In the genomic region with DNA sequence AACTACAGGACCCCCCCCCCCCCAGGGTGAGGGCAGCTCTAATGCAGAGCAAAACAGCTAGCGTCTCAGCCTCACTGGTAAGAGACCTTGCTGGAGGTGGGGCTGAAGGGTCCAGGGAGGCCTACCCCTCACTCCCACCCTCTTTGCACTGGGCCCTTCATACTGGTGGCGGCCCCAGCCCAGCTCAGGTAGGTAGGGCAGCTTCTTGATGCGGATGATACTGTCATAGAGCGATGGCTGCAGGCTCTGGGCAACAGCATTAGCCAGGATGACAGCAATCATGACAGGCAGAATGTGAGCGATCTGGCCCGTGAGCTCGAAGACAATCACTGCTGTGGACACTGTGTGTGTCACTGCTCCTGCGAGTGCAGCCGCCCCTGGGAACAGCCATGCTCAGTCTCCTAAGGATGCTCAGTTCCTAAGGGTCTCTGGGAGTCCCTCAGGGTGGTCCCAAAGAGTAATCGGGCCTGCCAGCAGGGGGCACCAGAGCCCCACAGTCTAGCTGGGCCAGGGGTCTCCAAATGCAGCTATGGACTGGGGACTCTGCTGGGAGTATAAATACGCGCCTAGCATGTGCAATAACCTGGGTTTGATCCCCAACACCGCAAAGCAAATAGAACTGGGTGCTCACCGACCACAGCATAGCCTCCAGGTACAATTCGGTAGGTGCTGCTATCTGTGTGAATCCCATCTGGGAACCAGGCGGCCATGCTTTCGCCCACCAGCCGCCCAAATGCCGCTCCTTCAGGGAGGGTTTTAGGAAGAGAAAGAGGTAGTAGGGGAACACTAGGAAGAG, we compare ENCODE assay signal across 10 mouse cellular contexts. TPM values are rescaled to one million over a fixed set of nuclear protein-coding genes. Genes with fewer than 3 reads are reported as not detected.
DNase-seq lines count a peak whose midpoint lies in the region; ATAC-seq and TF ChIP-seq lines count a peak whose summit lies in the region.
"Had no signal": no experiment of that assay in that cellular context is flagged by ENCODE, and none has a peak within 500 bp of the region (broad histone marks: within the 10 kb centered on the region; RNA-seq: fewer than 3 reads in every experiment).

No protein-coding gene starts in this region.

- no peak overlapping the region for H3K9ac ChIP-seq in heart, adult 2 months (ENCODE audit: low read depth, low read length)
- H3K9ac ChIP-seq in heart, embryonic 12.5 days = no peak overlapping the region
- no peak overlapping the region for H3K9ac ChIP-seq in neural tube, embryonic 14.5 days (replicated peaks; ENCODE audit: low read depth, low read length)
- H3K9ac ChIP-seq: liver, embryonic 15.5 days had no signal

- no peaks in the 10 kb centered on the region for H3K79me2 ChIP-seq in heart, adult 2 months (replicated peaks; ENCODE audit: control insufficient read depth, insufficient read depth, low read length)
- H3K79me2 ChIP-seq in C2C12 (ENCODE audit: control insufficient read depth, insufficient read depth) = no peaks in the 10 kb centered on the region

- no peaks in the 10 kb centered on the region for H3K4me1 ChIP-seq in heart, adult 2 months (ENCODE audit: control insufficient read depth, insufficient read depth, low read length)
- peaks cover 20% of the 10 kb centered on the region for H3K4me1 ChIP-seq in heart, embryonic 12.5 days (replicated peaks)
- peaks cover 9% of the 10 kb centered on the region for H3K4me1 ChIP-seq in neural tube, embryonic 14.5 days (ENCODE audit: control insufficient read depth, insufficient read depth, low read length)

- WGBS in heart, adult 2 months = 77% methylated on average over 19 of the region's 19 CpGs
- WGBS in heart, embryonic 12.5 days = 70% methylated on average over 19 of the region's 19 CpGs
- 69% methylated on average over 19 of the region's 19 CpGs for WGBS in neural tube, embryonic 14.5 days

- H3K36me3 ChIP-seq in heart, adult 2 months (ENCODE audit: control insufficient read depth, insufficient read depth, low read length) = no peaks in the 10 kb centered on the region
- H3K36me3 ChIP-seq in heart, embryonic 12.5 days = peaks cover 48% of the 10 kb centered on the region
- H3K36me3 ChIP-seq in C2C12 (ENCODE audit: control insufficient read depth, insufficient read depth) = no peaks in the 10 kb centered on the region
- H3K36me3 ChIP-seq in neural tube, embryonic 14.5 days (ENCODE audit: control insufficient read depth, insufficient read depth, low read length) = peaks cover 34% of the 10 kb centered on the region

- DNase-seq in heart, adult 2 months = peak in 1 of 2 experiments; percentile 58
- peak; percentile 79 for DNase-seq in embryo, embryonic 9.5 days (ENCODE audit: extremely low spot score)
- DNase-seq in kidney, postnatal 4 days = peak; percentile 71 to 72
- no peak for DNase-seq in gastrocnemius, postnatal 36 days
- DNase-seq in gastrocnemius, postnatal 4 days (ENCODE audit: low spot score in 2 of 2) = no peak

- H3K4me2 ChIP-seq in heart, embryonic 12.5 days = no peak overlapping the region
- no peak overlapping the region for H3K4me2 ChIP-seq in neural tube, embryonic 14.5 days (ENCODE audit: low read depth, low read length)
- H3K4me2 ChIP-seq: liver, embryonic 15.5 days had no signal

- peak; percentile 81 for TF ChIP-seq CTCF in heart, adult 2 months (IDR thresholded peaks at IDR 0.05)
- peak; percentile 21 for TF ChIP-seq CTCF in C2C12 (IDR thresholded peaks at IDR 0.05; ENCODE audit: control insufficient read depth, insufficient read depth, insufficient read length)

- H3ac ChIP-seq in C2C12 (ENCODE audit: control insufficient read depth, insufficient read length, low read depth) = no peak overlapping the region

- no peak for TF ChIP-seq EP300 in heart, adult 2 months (IDR thresholded peaks at IDR 0.05; ENCODE audit: insufficient read depth, low read depth, low read length)

- H3K27ac ChIP-seq in heart, adult 2 months = no peak overlapping the region
- no peak overlapping the region for H3K27ac ChIP-seq in heart, embryonic 12.5 days (ENCODE audit: poor library complexity, severe bottlenecking)
- no peak overlapping the region for H3K27ac ChIP-seq in neural tube, embryonic 14.5 days (ENCODE audit: low read depth, low read length)

- H3K4me3 ChIP-seq in heart, adult 2 months = no peak overlapping the region
- H3K4me3 ChIP-seq in heart, embryonic 12.5 days = no peak overlapping the region
- H3K4me3 ChIP-seq in C2C12 (ENCODE audit: insufficient read depth, poor library complexity, severe bottlenecking) = no peak overlapping the region
- no peak overlapping the region for H3K4me3 ChIP-seq in neural tube, embryonic 14.5 days (ENCODE audit: low read depth, low read length)
- H3K4me3 ChIP-seq: erythroblast, embryonic 14.5 days; liver, embryonic 15.5 days had no signal

- no peak for ATAC-seq in heart, embryonic 12.5 days (ENCODE audit: insufficient number of reproducible peaks, low FRiP score)
- ATAC-seq in neural tube, embryonic 14.5 days (ENCODE audit: low read depth) = peak; percentile 58; the same call in 1 of the 2 replicates

- H3K79me3 ChIP-seq in C2C12 (ENCODE audit: low read depth) = no peaks in the 10 kb centered on the region

- no peaks in the 10 kb centered on the region for H3K27me3 ChIP-seq in heart, adult 2 months (ENCODE audit: control insufficient read depth, insufficient read depth, low read length)
- H3K27me3 ChIP-seq in heart, embryonic 12.5 days (replicated peaks) = no peaks in the 10 kb centered on the region
- H3K27me3 ChIP-seq in C2C12 (ENCODE audit: control insufficient read depth, insufficient read depth, insufficient read length) = no peaks in the 10 kb centered on the region
- no peaks in the 10 kb centered on the region for H3K27me3 ChIP-seq in neural tube, embryonic 14.5 days (ENCODE audit: control insufficient read depth, insufficient read depth, low read length)
- H3K27me3 ChIP-seq: liver, embryonic 15.5 days had no signal

- no peaks in the 10 kb centered on the region for H3K9me3 ChIP-seq in heart, embryonic 12.5 days (replicated peaks)
- no peaks in the 10 kb centered on the region for H3K9me3 ChIP-seq in neural tube, embryonic 14.5 days (ENCODE audit: control insufficient read depth, low read length)
- H3K9me3 ChIP-seq: liver, embryonic 15.5 days had no signal

- TF ChIP-seq POLR2A in heart, adult 2 months (IDR thresholded peaks at IDR 0.05; ENCODE audit: insufficient read depth, low read depth, low read length) = no peak

- intact Hi-C loops in heart, adult 2 months (cut with DNase I) = loop anchor here (2.0 kb wide), 1 partner anchor 56 kb away; no protein-coding TSS in a partner anchor
- intact Hi-C loops in gastrocnemius, postnatal 36 days (cut with DNase I) = no loop called here

TF ChIP-seq in C2C12, 6 proteins besides CTCF, POLR2A, EP300 and RAD21:
- TF ChIP-seq USF1 (IDR thresholded peaks at IDR 0.05; ENCODE audit: low read depth) (no peak), MYOD1 (IDR thresholded peaks at IDR 0.05; ENCODE audit: control insufficient read depth, insufficient read length, low read depth) (no peak)
TF ChIP-seq in C2C12: peak in this region for 0.

RNA-seq across cellular contexts. Expression of a gene that starts 8.3 kb away (rescaled TPM):
- total RNA-seq in heart, adult 2 months (2021) = 1 to 10 TPM; 9.0 TPM
- 11.8 and 12.6 TPM in 2 replicates for polyA plus RNA-seq in heart, adult 2 months (2012; rRNA removed)
- polyA plus RNA-seq in heart, embryonic 12.5 days (2016; fragmentation: Nextera tagmentation; extraction: Ambion mirVana) = 45.0 and 50.5 TPM in 2 replicates
- polyA plus RNA-seq in C2C12 (2012; fragmentation: generic; extraction: Trizol) = 104 TPM
- 91.4 and 100 TPM in 2 replicates for polyA plus RNA-seq in neural tube, embryonic 14.5 days (2014; fragmentation: Nextera tagmentation; extraction: Ambion mirVana)
- 1 to 10 TPM; 7.7 to 9.3 TPM for total RNA-seq in gastrocnemius, postnatal 36 days (2021)
- 10 to 100 TPM; 20.1 to 20.6 TPM for total RNA-seq in gastrocnemius, postnatal 4 days (2021)

RNA-seq across cellular contexts. Expression of a gene that starts 8.4 kb away (rescaled TPM):
- 1 to 10 TPM; 1.3 to 1.8 TPM for total RNA-seq in heart, adult 2 months (2021)
- polyA plus RNA-seq in heart, adult 2 months (2012; rRNA removed) = 5.9 and 8.0 TPM in 2 replicates
- 6.2 and 7.0 TPM in 2 replicates for polyA plus RNA-seq in heart, embryonic 12.5 days (2016; fragmentation: Nextera tagmentation; extraction: Ambion mirVana)
- polyA plus RNA-seq in C2C12 (2012; fragmentation: generic; extraction: Trizol) = 5.8 TPM
- 30.7 and 31.3 TPM in 2 replicates for polyA plus RNA-seq in neural tube, embryonic 14.5 days (2014; fragmentation: Nextera tagmentation; extraction: Ambion mirVana)
- total RNA-seq in gastrocnemius, postnatal 36 days (2021) = 1 to 10 TPM in 1 of 2 experiments, under 1 TPM in 1; 0.99 to 1.0 TPM
- 1 to 10 TPM; 4.5 to 4.9 TPM for total RNA-seq in gastrocnemius, postnatal 4 days (2021)

RNA-seq across cellular contexts. Expression of a gene that starts 16.1 kb away (rescaled TPM):
- 10 to 100 TPM; 22.2 to 24.6 TPM for total RNA-seq in heart, adult 2 months (2021)
- polyA plus RNA-seq in heart, adult 2 months (2012; rRNA removed) = 31.3 and 40.5 TPM in 2 replicates
- 4.0 and 5.2 TPM in 2 replicates for polyA plus RNA-seq in heart, embryonic 12.5 days (2016; fragmentation: Nextera tagmentation; extraction: Ambion mirVana)
- 0.05 TPM for polyA plus RNA-seq in C2C12 (2012; fragmentation: generic; extraction: Trizol)
- polyA plus RNA-seq in neural tube, embryonic 14.5 days (2014; fragmentation: Nextera tagmentation; extraction: Ambion mirVana) = 42.5 and 48.2 TPM in 2 replicates
- 10 to 100 TPM; 50.1 to 79.3 TPM for total RNA-seq in gastrocnemius, postnatal 36 days (2021)
- total RNA-seq in gastrocnemius, postnatal 4 days (2021) = 10 to 100 TPM; 40.5 to 44.9 TPM

RNA-seq across cellular contexts. Expression of a gene that starts 23.8 kb away (rescaled TPM):
- total RNA-seq in heart, adult 2 months (2021) = 1 to 10 TPM; 2.0 to 2.2 TPM
- 3.6 and 4.8 TPM in 2 replicates for polyA plus RNA-seq in heart, adult 2 months (2012; rRNA removed)
- polyA plus RNA-seq in heart, embryonic 12.5 days (2016; fragmentation: Nextera tagmentation; extraction: Ambion mirVana) = 0.54 and 0.94 TPM in 2 replicates
- 0.63 TPM for polyA plus RNA-seq in C2C12 (2012; fragmentation: generic; extraction: Trizol)
- polyA plus RNA-seq in neural tube, embryonic 14.5 days (2014; fragmentation: Nextera tagmentation; extraction: Ambion mirVana) = 6.6 and 7.0 TPM in 2 replicates
- total RNA-seq in gastrocnemius, postnatal 36 days (2021) = 1 to 10 TPM; 2.3 to 3.0 TPM
- total RNA-seq in gastrocnemius, postnatal 4 days (2021) = 10 to 100 TPM; 10.6 to 10.7 TPM
- polyA plus RNA-seq: erythroblast, embryonic 14.5 days had no signal

RNA-seq across cellular contexts. Expression of a gene that starts 25.2 kb away (rescaled TPM):
- under 1 TPM in 1 of 2 experiments, not detected in 1; 0.18 TPM for total RNA-seq in heart, adult 2 months (2021)
- polyA plus RNA-seq in heart, adult 2 months (2012; rRNA removed) = 0.41 and 0.84 TPM in 2 replicates
- 0.14 and 0.22 TPM in 2 replicates for polyA plus RNA-seq in heart, embryonic 12.5 days (2016; fragmentation: Nextera tagmentation; extraction: Ambion mirVana)
- polyA plus RNA-seq in C2C12 (2012; fragmentation: generic; extraction: Trizol) = 0.15 TPM
- 0.99 and 1.6 TPM in 2 replicates for polyA plus RNA-seq in neural tube, embryonic 14.5 days (2014; fragmentation: Nextera tagmentation; extraction: Ambion mirVana)
- 1 to 10 TPM; 3.6 to 4.0 TPM for total RNA-seq in gastrocnemius, postnatal 36 days (2021)
- 1 to 10 TPM; 1.5 to 1.7 TPM for total RNA-seq in gastrocnemius, postnatal 4 days (2021)
- polyA plus RNA-seq: erythroblast, embryonic 14.5 days had no signal

Comparison
In these comparisons a context has a peak if more than half of its experiments do, and no peak if none do; other contexts are left out.
1. DNase-seq: peak in embryo, embryonic 9.5 days (single experiment) and kidney, postnatal 4 days (2 of 2); none in gastrocnemius, postnatal 36 days (0 of 2) and gastrocnemius, postnatal 4 days (0 of 2).